Mouse (Mus musculus) midbrain, embryonic 16.5 days (tissue): ENCODE data around the gene E330017A01Rik. TPM values are rescaled to one million over a fixed set of nuclear protein-coding genes. Genes with fewer than 3 reads are reported as not detected.

ENCODE experiments used
- ATAC-seq: fragments of 200-750 bp; cut with Nextera tagmentation; 2 replicates; pipeline ENCODE4 v1.8.0; 2017; ENCODE audit warnings: moderate TSS enrichment
- H3K27ac ChIP-seq: fragments of 300-500 bp; sonication (generic); 2 replicates; pipeline ENCODE4 v1.5.1; 2014; ENCODE audit warnings: mild to moderate bottlenecking, low read length, mixed read lengths
- H3K27me3 ChIP-seq: fragments of 300-500 bp; sonication (generic); 2 replicates; pipeline ENCODE4 v1.6.1; 2014; ENCODE audit warnings: low read depth, low read length, mixed read lengths; ENCODE audit not compliant: control insufficient read depth, insufficient read depth
- H3K36me3 ChIP-seq: fragments of 300-500 bp; sonication (generic); 2 replicates; pipeline ENCODE4 v1.6.1; 2014; ENCODE audit warnings: mild to moderate bottlenecking, low read length, moderate library complexity, mixed read lengths; ENCODE audit not compliant: control insufficient read depth, insufficient read depth
- H3K4me1 ChIP-seq: fragments of 300-500 bp; sonication (generic); 2 replicates; pipeline ENCODE4 v1.6.1; 2014; ENCODE audit warnings: mild to moderate bottlenecking, low read length, mixed read lengths; ENCODE audit not compliant: control insufficient read depth, insufficient read depth
- H3K4me2 ChIP-seq: fragments of 300-500 bp; sonication (generic); 2 replicates; pipeline ENCODE4 v1.6.1; 2014; ENCODE audit warnings: mild to moderate bottlenecking, low read length, mixed read lengths
- H3K4me3 ChIP-seq: fragments of 300-500 bp; sonication (generic); 2 replicates; pipeline ENCODE4 v1.5.1; 2014; ENCODE audit warnings: low read depth, mild to moderate bottlenecking, low read length, moderate library complexity, mixed read lengths
- H3K9ac ChIP-seq: fragments of 300-500 bp; sonication (generic); 2 replicates; pipeline ENCODE4 v1.6.1; 2014; ENCODE audit warnings: low read depth, low read length, mixed read lengths
- H3K9me3 ChIP-seq: fragments of 300-500 bp; sonication (generic); replicated peaks from 2 replicates; pipeline ENCODE4 v1.6.1; 2014; ENCODE audit warnings: mild to moderate bottlenecking, low read length, mixed read lengths; ENCODE audit not compliant: control insufficient read depth, poor library complexity, severe bottlenecking
- WGBS: fragments of 180-500 bp; shearing (Covaris S2); extraction: QIAGEN DNeasy Blood & Tissue Kit; methylation state at CpG from one replicate; pipeline ENCODE4 v1.1.7; 2014; 5-methylcytosine and 5-hydroxymethylcytosine counted together
- polyA plus RNA-seq: library from polyadenylated mRNA; unstranded; fragments of >200 nt; fragmentation: Nextera tagmentation; extraction: Ambion mirVana; gene quantifications from 2 replicates; pipeline ENCODE4 v1.2.1, GENCODE M21; 2015

The E330017A01Rik gene
- polyA plus RNA-seq = not detected in 2 replicates

DNA sequence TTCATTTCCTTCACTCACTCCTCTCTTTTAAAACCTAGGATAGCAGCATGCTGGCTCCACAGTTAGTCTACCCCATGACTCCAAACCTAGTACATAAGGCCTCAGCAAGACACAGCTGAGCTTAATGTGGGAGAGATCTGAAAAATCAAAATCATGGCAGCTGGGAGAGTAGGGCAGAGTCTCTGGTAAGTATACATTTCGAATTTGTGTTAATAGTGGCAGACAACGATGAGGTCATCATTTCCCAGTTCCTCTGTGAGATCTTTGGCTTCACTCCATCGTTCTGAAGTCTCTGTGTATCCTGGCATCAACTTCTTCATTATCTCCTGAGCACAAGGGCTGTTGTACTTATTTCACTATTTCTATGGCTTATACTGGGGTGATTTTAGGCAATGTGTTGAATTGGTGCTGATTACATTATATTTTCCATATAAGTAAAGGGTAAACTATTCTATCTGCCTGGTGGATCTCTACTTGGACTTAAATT lies at the start of gene E330017A01Rik:
Gene E330017A01Rik, minus strand, starts transcription at position 51 of the 487 bp plus-strand sequence.
- Histone ChIP-seq H3K4me1 (no peaks in the 10 kb centered on the region), H3K27ac (no peak within 1 kb of the TSS), H3K27me3 (no peaks in the 10 kb centered on the region), H3K9ac (no peak within 1 kb of the TSS), H3K9me3 (no peaks in the 10 kb centered on the region), H3K4me3 (no peak within 1 kb of the TSS), H3K36me3 (no peaks in the 10 kb centered on the region), H3K4me2 (no peak within 1 kb of the TSS)
- 90% methylated on average over 3 of the region's 3 CpGs for WGBS
- ATAC-seq = no peak

DNA sequence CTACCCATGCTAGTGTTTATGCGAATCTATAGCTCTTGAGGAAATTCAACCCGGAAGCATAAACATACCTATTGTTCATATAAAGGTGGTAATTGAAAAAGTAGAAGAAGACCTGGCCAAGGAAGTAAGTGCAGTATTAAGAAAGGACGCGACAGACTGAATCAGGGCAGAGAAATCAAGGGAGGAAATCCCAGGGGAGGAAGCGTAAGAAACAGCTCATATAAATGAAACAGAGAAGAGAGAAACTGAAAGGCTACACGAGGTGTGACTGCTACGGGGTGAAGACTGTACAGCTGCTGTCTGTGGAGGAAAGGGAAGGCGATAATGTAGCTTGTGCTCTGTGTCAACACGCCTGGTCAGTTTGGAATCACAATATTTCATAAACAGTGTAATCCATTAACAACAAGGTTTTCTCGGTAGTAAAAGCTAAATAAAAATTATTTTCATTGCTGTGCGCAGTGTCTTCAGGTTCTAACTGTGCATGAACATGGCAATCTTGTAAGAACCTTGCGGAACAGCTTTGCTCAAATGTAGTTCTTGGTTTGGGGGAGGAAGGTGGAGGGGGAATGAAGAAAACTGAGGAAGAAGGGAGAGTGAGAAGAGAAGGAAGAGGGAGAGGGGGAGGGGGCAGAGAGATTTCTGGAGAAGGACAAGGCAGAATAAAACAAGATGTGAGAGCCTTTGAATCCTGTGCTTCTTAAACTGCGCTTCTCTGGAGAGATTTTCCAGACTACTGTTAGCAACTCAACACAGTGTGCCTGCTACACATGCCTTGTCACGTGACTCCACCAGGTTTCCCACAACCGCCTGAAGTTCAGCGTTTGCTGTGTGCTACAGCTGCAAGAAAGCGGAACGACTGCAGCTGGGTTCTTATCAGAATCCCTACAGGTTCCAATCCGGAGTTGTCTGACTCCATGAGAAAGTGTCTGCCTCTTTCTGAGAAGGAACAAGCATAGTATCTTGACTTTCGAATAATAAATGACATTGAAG lies 47.3 kb upstream of the E330017A01Rik start:
- Histone ChIP-seq H3K4me3 (no peak overlapping the region), H3K27me3 (no peaks in the 10 kb centered on the region), H3K4me1 (no peaks in the 10 kb centered on the region), H3K4me2 (no peak overlapping the region), H3K27ac (no peak overlapping the region), H3K9ac (no peak overlapping the region), H3K36me3 (no peaks in the 10 kb centered on the region; the same call in 1 of the 2 replicates), H3K9me3 (no peaks in the 10 kb centered on the region)
- WGBS = 84% methylated on average over 20 of the region's 20 CpGs
- no peak for ATAC-seq

DNA sequence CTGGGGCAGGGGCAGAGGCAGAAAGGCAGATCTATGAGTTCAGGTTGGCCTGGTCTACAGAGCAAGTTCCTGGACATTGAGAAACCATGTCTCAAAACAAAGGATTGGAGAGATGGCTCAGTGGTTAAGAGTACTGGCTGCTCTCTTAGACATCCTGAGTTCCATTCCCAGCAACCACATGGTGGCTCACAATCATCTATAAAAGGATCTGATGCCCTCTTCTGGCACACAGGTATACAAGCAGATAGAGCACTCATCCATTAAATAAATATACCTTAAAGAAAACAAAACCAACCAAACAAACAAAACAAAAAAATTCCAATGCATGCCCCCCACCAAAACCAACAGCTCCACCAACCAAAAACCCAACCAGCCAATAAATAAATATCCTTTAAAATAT lies 46.0 kb upstream of the E330017A01Rik start:
- H3K27me3 ChIP-seq = no peaks in the 10 kb centered on the region

DNA sequence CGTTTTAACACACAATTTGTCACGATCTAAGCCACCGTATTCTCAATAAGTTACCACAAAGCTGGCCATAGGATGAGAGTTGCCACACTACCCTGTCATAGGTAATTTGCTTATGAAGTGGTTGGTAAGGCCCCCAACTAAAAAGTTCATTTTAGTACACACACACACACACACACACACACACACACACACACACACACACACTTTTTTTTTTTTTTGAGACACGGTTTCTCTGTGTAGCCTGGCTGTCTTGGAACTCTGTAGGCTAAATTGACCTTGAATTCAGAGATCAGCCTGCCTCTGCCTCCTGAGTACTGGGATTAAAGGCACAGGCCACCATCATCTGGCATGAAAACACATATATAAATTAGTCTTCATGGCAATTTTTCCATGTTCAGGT lies 45.4 kb upstream of the E330017A01Rik start:
- Histone ChIP-seq H3K27ac (no peak overlapping the region), H3K9me3 (no peaks in the 10 kb centered on the region), H3K27me3 (no peaks in the 10 kb centered on the region), H3K4me2 (no peak overlapping the region), H3K36me3 (no peaks in the 10 kb centered on the region; the same call in 1 of the 2 replicates), H3K4me1 (no peaks in the 10 kb centered on the region), H3K4me3 (no peak overlapping the region), H3K9ac (no peak overlapping the region)
- 85% methylated on average over 4 of the region's 4 CpGs for WGBS
- ATAC-seq = no peak

More for the DNA sequence above, 46.0 kb upstream of the E330017A01Rik start:
- ATAC-seq = no peak
- Histone ChIP-seq H3K9ac (no peak overlapping the region), H3K36me3 (no peaks in the 10 kb centered on the region; the same call in 1 of the 2 replicates), H3K4me3 (no peak overlapping the region), H3K9me3 (no peaks in the 10 kb centered on the region), H3K27ac (no peak overlapping the region), H3K4me1 (no peaks in the 10 kb centered on the region), H3K4me2 (no peak overlapping the region)

DNA sequence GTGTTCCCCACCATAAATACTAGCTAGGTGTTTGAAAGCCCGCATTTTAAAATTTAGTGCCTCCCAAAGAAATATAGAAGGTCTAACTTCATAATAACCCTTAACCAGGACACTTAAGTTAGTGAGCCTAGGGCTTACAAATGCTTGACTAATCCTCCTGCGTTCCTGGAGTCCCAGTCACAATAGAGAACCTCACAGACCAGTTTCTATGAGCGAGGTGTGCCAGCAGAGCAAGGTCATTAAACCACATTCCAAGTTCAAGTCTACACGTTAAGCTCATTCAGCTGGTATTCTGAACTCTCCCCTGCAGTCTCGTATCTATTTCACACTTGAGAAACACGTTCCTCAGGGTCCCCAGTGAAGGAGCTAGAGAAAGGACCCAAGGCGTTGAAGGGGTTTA lies 44.3 kb upstream of the E330017A01Rik start:
- Histone ChIP-seq H3K9me3 (no peaks in the 10 kb centered on the region), H3K27me3 (no peaks in the 10 kb centered on the region), H3K27ac (no peak overlapping the region), H3K4me3 (no peak overlapping the region), H3K9ac (no peak overlapping the region), H3K36me3 (peaks cover 2% of the 10 kb centered on the region; the same call in 1 of the 2 replicates), H3K4me2 (no peak overlapping the region), H3K4me1 (no peaks in the 10 kb centered on the region)
- WGBS = 81% methylated on average over 7 of the region's 7 CpGs
- no peak for ATAC-seq

DNA sequence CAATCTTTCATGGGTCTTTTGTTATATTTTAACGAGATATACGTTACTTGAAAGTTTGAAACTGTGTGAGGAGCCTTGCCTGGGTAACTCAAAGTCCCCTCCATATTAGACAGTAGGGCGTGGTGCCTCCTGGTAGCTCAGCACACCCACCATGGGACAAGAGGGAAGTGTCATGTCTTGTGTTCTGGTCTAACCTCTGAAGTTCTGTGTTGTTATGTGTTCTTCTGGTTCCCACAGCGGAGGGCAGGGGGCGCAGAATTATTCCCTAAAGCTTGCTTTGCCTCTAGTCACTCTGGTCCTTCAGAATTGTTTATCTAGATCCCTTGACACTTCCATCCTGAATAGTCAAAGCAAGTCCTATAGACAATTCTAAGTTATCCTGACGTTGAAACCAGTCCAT lies 43.5 kb upstream of the E330017A01Rik start:
- peaks cover 2% of the 10 kb centered on the region; the same call in 1 of the 2 replicates for H3K36me3 ChIP-seq
- H3K4me1 ChIP-seq = no peaks in the 10 kb centered on the region
- no peak for ATAC-seq
- H3K27me3 ChIP-seq = no peaks in the 10 kb centered on the region
- H3K4me2 ChIP-seq = no peak overlapping the region
- no peak overlapping the region for H3K4me3 ChIP-seq
- no peak overlapping the region for H3K27ac ChIP-seq
- H3K9me3 ChIP-seq = no peaks in the 10 kb centered on the region
- H3K9ac ChIP-seq = no peak overlapping the region
- 91% methylated on average over 6 of the region's 6 CpGs for whole genome bisulfite sequencing

DNA sequence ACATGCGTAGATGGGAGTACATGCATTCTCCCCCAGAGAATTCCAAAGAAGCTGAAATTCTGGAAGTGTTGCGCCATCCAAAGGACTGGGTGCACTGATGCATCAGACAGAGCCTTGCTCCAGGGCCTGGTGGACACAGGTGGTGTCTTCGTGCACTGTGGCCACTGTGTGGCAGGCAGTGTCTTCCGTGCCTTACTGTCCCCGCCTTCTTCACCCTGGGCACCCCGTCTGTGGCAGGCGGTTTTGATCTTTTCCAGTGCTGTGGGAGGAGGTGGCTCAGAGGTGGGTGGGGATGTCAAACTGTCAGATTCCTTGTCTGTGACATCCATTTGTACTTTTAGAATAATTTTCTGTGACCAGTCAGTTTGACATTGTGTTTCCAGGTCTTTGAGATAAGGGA lies 40.1 kb upstream of the E330017A01Rik start:
- no peak overlapping the region for H3K9ac ChIP-seq
- H3K36me3 ChIP-seq = peaks cover 20% of the 10 kb centered on the region
- no peaks in the 10 kb centered on the region for H3K9me3 ChIP-seq
- H3K4me3 ChIP-seq = no peak overlapping the region
- H3K27ac ChIP-seq = no peak overlapping the region
- 85% methylated on average over 7 of the region's 7 CpGs for WGBS
- ATAC-seq = no peak
- H3K27me3 ChIP-seq = no peaks in the 10 kb centered on the region
- no peaks in the 10 kb centered on the region for H3K4me1 ChIP-seq
- no peak overlapping the region for H3K4me2 ChIP-seq

DNA sequence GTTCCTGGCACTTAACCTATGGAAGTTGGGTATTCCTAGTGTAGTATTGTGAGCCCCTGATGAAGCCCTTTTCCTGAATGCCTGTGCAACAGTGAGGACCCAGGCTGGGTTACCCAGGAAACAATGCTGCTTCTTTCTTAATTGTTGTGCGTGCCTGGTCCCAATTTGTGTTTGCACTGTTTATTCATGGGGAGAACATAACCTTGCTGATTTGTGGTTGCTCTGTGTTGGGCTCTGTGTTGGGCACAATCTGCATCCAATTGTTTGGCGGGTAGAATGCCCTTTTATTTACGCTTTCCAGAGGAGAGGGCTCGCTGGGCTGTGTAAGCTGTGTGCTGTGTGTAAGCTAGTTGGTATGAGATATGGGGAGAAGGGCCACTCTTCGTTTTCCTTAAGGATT lies 39.0 kb upstream of the E330017A01Rik start:
- Histone ChIP-seq H3K4me2 (no peak overlapping the region), H3K4me3 (no peak overlapping the region), H3K9ac (no peak overlapping the region), H3K9me3 (no peaks in the 10 kb centered on the region), H3K27me3 (no peaks in the 10 kb centered on the region), H3K27ac (no peak overlapping the region), H3K36me3 (peaks cover 20% of the 10 kb centered on the region), H3K4me1 (no peaks in the 10 kb centered on the region)
- 91% methylated on average over 5 of the region's 5 CpGs for WGBS
- no peak for ATAC-seq

DNA sequence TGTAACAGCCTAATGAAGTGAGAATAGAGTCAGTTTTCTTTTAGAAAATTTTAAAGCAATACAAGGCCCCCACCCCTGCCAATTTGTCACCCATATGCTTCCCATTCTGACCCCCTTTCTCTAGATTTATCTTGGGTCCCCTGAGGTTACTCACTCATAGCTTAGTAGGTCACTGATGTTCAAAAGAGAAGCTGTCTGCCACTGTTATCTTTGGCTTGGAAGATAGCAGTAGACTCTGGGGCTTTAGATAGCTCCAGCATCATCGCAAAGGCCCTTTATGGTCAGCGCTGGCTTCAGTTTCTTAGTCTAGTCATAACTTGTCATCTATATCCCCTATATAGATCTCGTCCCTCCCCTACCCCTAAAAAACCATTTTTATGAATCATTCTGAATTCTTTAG lies 38.1 kb upstream of the E330017A01Rik start:
- ATAC-seq = no peak
- H3K4me3 ChIP-seq = no peak overlapping the region
- H3K9ac ChIP-seq = no peak overlapping the region
- WGBS = 95% methylated on average over 3 of the region's 3 CpGs
- peaks cover 20% of the 10 kb centered on the region for H3K36me3 ChIP-seq
- H3K27ac ChIP-seq = no peak overlapping the region
- no peaks in the 10 kb centered on the region for H3K27me3 ChIP-seq
- no peak overlapping the region for H3K4me2 ChIP-seq
- no peaks in the 10 kb centered on the region for H3K9me3 ChIP-seq
- peaks cover 1% of the 10 kb centered on the region for H3K4me1 ChIP-seq
